Mouse (Mus musculus) spleen, embryonic (tissue): ENCODE data around the gene Cnbp.

ENCODE experiments used
- CTCF ChIA-PET: fragments of 350-600 bp; sonication (Branson Sonifier 250); formaldehyde crosslinking; loops from one replicate; lab custom pipeline; 2022; lab: Charles Lee

Gene Cnbp

DNA sequence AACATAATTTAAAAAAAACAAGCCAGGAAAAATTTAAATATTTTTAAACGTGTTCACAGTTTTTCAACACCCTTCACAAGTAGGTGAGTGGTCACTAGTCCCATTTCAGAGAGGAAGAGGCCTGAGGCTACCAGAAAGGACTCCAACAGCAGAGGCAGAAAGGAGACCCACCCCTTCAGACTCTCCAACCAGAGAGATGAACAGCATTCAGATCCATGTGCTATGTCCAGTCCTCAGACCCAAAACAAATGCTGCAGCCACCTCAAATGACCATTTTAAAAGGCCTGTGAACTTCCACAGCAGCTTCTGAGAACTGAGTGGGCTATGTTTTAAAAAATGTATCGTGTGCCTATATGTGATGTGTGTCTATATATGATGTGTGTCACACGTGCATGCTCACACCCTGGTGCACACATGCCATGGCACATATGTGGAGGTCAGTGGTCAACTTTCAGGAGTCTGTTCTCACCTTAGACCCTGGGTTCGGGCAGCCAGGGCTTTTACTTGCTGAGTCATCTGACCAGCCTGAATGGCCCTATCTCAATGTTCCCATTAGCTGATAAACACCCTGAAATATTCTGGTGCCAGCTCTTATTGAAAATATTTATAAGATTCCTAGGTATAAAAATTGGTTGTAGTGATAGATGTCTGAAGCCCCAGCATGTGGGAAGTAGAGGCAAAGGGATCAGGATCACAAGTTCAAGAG, 43.0 kb downstream of the Cnbp start:
- CTCF ChIA-PET, result no interaction called here

DNA sequence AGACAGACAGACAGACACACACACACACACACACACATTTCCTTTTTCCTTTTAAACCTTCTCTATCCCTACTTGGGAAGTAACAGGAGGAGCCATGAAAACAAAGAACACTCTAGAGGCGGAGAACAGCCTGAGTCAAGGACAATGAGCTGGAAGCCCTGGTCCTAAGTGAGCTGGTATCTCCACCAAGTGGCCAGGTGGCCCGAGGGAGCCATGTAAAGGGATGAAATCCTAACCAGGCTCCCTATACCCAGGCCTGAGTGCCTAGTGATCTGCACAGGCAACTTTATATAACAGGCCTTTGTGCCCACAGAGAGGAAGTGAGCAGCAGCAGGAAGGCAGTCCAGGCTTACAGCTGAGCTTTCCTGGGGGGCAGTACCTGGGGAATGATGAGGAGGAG, 44.0 kb downstream of the Cnbp start:
- CTCF ChIA-PET, result no interaction called here

DNA sequence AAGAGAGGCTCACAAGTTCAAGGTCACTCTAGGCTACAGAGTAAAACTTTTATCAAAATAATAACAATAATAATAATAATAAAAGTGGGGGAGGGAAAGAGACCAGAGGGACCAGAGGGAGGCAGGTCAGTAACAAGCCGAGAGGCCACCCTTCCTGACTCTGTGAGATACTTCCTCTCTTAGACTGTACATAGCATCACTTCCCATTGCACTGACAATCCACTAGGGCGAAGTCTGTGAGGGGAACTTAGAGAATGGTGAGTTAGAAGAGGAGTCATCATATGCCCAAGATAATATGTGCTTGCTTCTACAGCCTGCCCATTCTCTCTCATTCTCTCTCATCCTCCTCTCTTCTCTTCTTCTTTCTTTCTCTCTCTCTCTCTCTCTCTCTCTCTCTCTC, 44.9 kb downstream of the Cnbp start:
- CTCF ChIA-PET, result no interaction called here

DNA sequence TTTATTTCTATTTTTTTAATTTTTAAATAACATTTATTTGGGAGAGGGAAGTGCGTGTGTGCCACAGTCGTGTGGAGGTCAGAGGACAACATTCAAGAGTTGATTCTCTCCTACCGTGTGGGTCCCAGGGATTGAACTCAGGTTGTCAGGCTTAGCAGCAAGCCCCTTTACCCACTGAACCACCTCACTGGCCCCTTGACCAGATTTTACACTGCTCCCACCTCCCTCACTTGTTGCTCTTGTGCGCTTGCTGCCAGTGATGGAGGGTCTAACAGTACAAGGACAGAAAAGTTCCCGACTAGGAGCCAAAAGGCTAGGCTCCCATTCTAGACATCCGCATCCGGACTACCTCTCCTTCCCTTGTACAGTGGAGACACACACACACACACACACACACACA, 45.5 kb downstream of the Cnbp start:
- CTCF ChIA-PET, result no interaction called here

DNA sequence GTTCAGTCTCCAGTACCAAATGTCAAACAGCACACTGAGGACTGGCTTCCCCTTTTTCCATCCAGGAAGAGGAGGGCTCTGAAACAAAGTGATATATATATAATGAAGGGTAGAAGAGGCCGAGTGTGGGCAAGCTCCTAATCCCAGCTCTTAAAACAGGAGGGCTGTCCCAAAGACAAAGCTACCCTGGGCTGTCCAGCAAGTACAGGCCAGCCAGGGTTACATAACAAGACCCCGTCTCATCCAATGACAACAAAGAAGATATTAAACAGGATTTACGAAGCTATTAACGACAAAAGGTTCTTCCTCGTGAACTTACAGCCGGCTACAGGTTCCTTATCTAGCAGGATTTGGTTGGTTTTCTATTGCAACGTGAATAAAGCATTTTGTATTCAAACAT, 46.0 kb downstream of the Cnbp start:
- CTCF ChIA-PET, result no interaction called here

DNA sequence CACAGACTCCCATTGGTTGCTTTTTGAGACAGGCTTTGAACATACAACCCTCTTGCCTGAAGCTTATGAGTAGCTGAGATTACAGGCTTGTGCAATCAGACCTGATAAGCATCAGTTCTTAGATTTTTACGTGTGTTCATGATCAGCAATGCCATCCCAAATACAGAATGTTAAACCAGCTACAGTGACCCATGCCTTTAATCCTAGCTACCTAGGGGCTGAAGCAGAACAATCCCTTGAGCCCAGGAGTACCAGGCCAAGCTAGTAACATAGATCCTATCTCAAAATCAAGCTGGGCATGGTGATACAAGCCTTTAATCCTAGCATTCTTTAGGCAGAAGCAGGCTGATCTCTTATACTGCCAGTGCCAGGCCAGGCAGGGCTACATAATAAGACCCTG, 46.9 kb downstream of the Cnbp start:
- CTCF ChIA-PET, result no interaction called here

DNA sequence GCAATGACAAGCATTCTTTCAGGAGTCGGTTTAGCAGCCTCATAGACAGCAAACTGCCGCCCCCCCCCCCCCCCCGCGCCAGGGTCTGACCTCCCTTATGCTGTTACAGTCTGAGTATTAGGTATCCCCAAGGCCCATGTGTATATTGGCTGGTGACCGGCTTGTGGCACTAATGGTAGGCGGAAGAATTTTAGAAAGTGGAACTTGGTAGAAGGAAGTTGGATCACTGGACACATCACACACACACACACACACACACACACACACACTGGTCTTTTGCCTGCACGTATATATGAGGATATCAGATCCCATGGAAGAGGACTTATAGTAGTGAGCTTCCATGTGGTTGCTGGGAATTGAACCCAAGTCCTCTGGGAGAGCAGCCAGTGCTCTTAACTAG, 48.4 kb downstream of the Cnbp start:
- CTCF ChIA-PET, result no interaction called here

DNA sequence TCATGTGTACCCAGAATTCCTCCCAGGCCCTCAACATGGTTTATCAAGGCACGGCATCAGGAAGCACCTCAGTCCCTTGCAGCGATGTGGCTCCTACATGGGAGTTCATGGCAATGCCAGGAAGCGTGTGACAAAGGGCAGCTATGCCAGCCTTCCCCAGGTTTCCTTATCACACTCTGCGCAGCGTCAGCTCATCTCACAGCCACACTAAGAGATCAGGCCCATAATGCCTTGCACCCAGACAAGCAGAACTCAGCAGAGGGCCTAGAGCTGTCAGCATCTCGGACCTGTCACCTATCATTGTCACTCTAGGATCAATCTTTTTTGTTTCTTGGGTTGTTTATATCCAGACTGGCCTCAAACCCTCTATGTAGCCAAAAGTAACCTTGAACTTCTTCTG, 51.3 kb downstream of the Cnbp start:
- CTCF ChIA-PET, result no interaction called here

DNA sequence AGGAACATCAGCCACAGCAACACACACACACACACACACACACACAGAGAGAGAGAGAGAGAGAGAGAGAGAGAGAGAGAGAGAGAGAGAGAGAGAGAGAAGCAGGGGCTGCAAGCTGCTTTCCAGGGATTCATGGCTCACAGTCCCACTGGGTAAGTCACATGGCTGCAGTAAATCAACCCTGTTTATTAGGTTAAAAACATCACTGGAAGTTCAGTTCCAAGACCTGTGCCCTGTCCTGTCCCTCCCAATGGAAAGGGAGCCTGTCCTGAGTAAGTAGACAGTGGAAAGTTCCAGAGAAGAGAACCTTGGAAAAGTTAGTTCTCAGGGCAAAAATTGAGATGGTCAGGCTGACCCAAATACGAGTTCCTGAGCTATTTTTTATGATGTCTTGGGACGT, 53.6 kb downstream of the Cnbp start:
- CTCF ChIA-PET, result no interaction called here

DNA sequence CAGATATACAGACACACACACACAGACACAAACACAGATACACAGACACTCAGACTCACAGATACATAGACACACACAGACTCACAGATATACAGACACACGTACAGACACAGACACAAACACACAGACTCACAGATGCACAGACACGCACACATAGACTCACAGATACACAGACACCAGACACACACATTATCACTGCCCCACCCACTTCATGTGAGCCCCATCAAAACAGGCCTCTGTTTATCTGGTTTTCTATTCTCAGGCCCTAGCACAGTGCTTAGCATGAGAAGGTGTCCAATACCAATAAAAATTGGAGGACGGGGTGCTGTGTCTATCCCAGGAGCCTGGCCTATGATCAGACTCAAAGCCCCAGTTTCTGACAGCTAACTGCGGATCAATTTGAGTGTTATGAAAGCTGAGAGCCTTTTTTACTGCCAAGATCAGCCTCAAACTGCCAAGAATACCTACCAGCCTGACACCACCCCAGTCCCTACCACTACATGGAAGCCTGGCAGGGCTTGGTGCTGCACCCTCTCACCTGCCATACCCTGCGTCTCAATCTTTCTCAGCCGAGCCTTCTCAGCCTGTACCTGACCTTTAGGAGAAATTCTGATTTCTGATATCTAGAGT, 54.5 kb downstream of the Cnbp start:
- CTCF ChIA-PET, result no interaction called here

DNA sequence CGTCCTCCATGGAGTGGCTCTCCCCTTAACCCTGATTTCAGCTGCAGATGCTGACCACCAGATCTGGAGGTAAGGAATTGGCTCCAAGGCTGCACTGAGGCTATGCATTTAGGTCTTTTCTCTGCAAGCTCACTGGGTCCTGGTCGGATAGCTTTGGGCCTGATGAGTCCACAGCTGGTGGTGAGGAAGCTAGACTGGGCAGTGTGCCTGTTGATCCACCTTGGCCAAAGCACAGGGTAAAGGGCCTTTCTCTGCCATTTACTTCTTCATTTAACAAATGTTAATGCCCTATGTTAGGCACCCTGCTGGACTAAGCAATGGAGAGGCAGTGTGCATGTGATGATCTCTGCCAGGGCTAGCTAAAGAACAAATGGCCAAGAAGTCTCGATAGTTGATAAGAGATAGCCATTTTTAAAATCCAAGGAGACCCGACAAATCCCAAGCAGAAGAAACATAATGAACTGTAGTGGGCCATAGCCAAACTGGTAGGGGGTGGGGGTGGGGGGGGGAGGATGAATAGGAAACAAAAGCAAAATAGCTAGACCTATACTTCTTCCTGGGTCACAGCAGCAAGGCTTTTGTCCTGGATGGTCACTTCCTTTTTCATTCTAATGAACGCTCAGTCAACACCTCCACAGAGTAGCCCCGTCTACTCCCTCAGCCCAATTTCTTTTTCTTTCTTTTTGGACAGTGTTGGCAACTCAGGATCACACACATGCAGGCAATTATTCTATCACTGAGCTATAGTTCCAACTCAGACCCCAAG, 55.3 kb downstream of the Cnbp start:
- CTCF ChIA-PET, result no interaction called here

DNA sequence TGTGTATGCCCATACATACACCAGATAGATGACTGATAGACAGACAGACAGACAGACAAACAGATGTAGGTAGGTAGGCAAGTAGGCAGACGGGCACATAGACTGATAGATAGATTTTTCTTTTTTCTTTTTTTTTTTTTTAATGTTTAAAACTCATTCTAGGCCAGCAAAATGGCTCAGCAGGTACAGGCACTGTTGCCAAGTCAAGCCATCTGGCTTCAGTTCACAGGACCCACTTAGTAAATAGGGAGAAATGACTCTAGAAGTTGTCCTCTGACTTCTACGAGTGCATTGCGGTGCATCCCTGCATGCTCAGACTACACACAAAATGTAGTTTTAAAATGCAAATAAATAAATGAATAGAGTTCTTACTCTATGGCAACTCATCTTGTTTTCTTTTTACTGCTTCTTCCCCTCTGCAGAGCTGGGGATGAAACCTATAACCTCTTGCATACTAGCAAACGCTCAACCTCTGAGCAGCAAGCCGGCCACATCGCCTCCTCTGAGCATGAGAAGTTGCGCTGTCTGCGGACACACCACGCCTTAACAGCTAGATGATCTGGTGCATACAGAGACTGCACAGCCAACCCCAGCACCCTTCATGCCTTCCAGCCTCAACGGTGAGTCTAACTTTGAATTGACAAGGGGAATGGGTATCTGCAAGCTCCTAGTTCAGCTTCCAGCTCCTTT, 56.9 kb downstream of the Cnbp start:
- CTCF ChIA-PET, result interaction anchor here (0.7 kb wide), 1 partner anchor 23 kb away, joined by 4 read pairs; no protein-coding TSS in a partner anchor
